Mouse (Mus musculus) testis, adult 2 months (tissue): ENCODE measurements around the gene Grik1. TPM values are rescaled to one million over a fixed set of nuclear protein-coding genes. Genes with fewer than 3 reads are reported as not detected.

Experiments used
- H3K27ac ChIP-seq: fragments of 200-500 bp; 2 replicates; pipeline ENCODE4 v1.5.1; 2012; ENCODE audit warnings: low read depth, low read length; ENCODE audit not compliant: control insufficient read depth, insufficient read depth
- H3K27me3 ChIP-seq: fragments of 200-500 bp; 2 replicates; pipeline ENCODE4 v1.6.1; 2012; ENCODE audit warnings: mild to moderate bottlenecking, low read length, moderate library complexity; ENCODE audit not compliant: control insufficient read depth, insufficient read depth
- H3K36me3 ChIP-seq: fragments of 200-500 bp; 2 replicates; pipeline ENCODE4 v1.6.1; 2012; ENCODE audit warnings: mild to moderate bottlenecking, low read length; ENCODE audit not compliant: control insufficient read depth, insufficient read depth
- H3K4me1 ChIP-seq: fragments of 200-500 bp; 2 replicates; pipeline ENCODE4 v1.6.1; 2012; ENCODE audit warnings: low read length; ENCODE audit not compliant: control insufficient read depth, insufficient read depth
- H3K4me3 ChIP-seq: fragments of 200-500 bp; 2 replicates; pipeline ENCODE4 v1.5.1; 2012; ENCODE audit warnings: low read depth, mild to moderate bottlenecking, low read length, moderate library complexity, mixed read lengths; ENCODE audit not compliant: control insufficient read depth
- CTCF ChIP-seq: fragments of 200-500 bp; IDR thresholded peaks from 2 replicates; pipeline ENCODE4 v1.5.1; 2012; ENCODE audit warnings: low read depth, mild to moderate bottlenecking, inconsistent platforms, low read length, moderate library complexity; ENCODE audit not compliant: control insufficient read depth, insufficient read depth, insufficient replicate concordance
- POLR2A ChIP-seq: fragments of 200-500 bp; IDR thresholded peaks from 2 replicates; pipeline ENCODE4 v1.6.1; 2012; ENCODE audit warnings: low read depth, mild to moderate bottlenecking, inconsistent platforms, low read length, moderate library complexity; ENCODE audit not compliant: control insufficient read depth
- polyA plus RNA-seq: library from polyadenylated mRNA; depleted of rRNA; stranded (reverse); fragments of >200 nt; gene quantifications from 2 replicates; pipeline ENCODE4 v1.2.3, GENCODE M21; 2012

Gene Grik1
- polyA plus RNA-seq, 1 experiment = 0.35 TPM

GRCm38 (mm10) chr16:88249825-88250224 lies 40.2 kb downstream of the Grik1 start:
- no peak overlapping the region for H3K4me3 ChIP-seq
- no peak overlapping the region for H3K27ac ChIP-seq
- H3K4me1 ChIP-seq = no peaks in the 10 kb centered on the region
- no peaks in the 10 kb centered on the region for H3K27me3 ChIP-seq
- H3K36me3 ChIP-seq = no peaks in the 10 kb centered on the region
- no peak for TF ChIP-seq POLR2A
- TF ChIP-seq CTCF = no peak

DNA sequence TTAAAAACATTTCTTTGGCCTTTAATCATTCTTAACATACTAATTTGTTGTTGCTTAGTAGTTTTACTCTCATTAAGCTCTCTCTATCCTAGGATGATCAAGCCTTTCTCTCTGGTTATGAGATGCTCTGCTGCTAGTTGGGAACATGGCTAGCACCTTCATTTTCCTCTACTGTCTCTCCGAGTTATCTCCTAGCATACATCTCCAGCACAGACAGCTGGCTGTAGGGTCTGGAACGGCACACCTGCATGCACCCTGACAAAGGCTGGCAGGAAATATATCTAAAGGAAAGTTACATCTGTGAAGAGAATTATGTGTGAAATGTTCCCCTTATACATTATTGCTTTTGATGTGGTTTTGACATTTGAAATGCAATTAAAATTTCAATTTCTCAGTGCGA lies 42.5 kb downstream of the Grik1 start:
- H3K4me1 ChIP-seq = no peaks in the 10 kb centered on the region
- no peak overlapping the region for H3K4me3 ChIP-seq
- H3K27ac ChIP-seq = no peak overlapping the region
- no peaks in the 10 kb centered on the region for H3K27me3 ChIP-seq
- no peaks in the 10 kb centered on the region for H3K36me3 ChIP-seq
- TF ChIP-seq POLR2A = no peak

- H3K4me3 ChIP-seq = no peak overlapping the region
- H3K4me1 ChIP-seq = no peaks in the 10 kb centered on the region
- TF ChIP-seq POLR2A (no peak), CTCF (no peak)
- no peaks in the 10 kb centered on the region for H3K36me3 ChIP-seq
- no peaks in the 10 kb centered on the region for H3K27me3 ChIP-seq
- H3K27ac ChIP-seq = no peak overlapping the region
Measured at GRCm38 (mm10) chr16:88244658-88245057, 45.4 kb downstream of the Grik1 start.

- Histone ChIP-seq H3K4me3 (peak overlapping the region; percentile 67; the same call in 1 of the 2 replicates), H3K36me3 (no peaks in the 10 kb centered on the region), H3K4me1 (no peaks in the 10 kb centered on the region), H3K27ac (0 out of 2 replicates have a peak overlapping the region, but pooled peaks have one; percentile 29), H3K27me3 (no peaks in the 10 kb centered on the region)
- TF ChIP-seq POLR2A = no peak
- TF ChIP-seq CTCF = no peak
Measured at GRCm38 (mm10) chr16:88225616-88226015, 64.4 kb downstream of the Grik1 start.

DNA sequence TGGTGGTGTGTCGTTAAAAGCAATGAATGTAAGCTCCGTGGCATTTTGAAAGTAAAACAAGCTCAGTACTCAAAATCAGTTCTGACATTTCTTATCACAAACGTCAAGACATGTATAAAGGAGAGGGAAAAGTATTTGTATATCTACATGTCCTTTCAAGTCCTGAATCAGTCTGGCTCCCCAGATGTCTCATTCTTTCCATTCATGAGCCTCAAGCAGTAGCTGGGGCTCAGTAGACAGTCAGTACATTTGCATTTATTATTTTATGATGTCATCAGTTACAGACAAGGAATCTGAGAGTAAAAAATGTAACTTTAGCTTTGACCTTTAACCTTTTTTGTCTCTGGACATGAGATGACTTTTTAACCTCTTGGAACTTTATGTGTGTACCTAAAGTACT lies 68.1 kb downstream of the Grik1 start:
- Histone ChIP-seq H3K36me3 (no peaks in the 10 kb centered on the region), H3K27ac (no peak overlapping the region), H3K27me3 (no peaks in the 10 kb centered on the region), H3K4me1 (no peaks in the 10 kb centered on the region), H3K4me3 (no peak overlapping the region)
- no peak for TF ChIP-seq CTCF
- TF ChIP-seq POLR2A = no peak

DNA sequence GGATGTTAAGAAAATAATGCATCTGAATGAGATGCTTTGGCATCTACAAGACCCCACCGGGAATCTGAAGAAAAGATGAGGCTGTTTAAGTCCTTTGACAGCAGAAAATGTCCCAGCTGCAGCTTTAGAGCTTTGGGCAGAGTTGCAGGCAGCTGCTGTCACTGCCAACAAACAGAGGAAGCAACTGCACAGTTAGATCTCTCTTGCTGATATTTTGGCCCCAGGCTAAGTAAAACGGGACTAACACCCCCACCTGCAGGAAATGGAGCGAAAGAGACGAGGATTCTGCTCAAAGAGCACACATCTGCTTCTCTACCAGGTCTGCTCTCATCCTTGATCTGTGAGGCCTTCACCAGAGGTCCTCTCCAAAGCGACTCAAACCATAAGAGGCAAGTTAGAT lies 77.5 kb downstream of the Grik1 start:
- no peaks in the 10 kb centered on the region for H3K27me3 ChIP-seq
- no peaks in the 10 kb centered on the region for H3K36me3 ChIP-seq
- no peaks in the 10 kb centered on the region for H3K4me1 ChIP-seq
- no peak overlapping the region for H3K27ac ChIP-seq
- TF ChIP-seq CTCF = no peak
- no peak for TF ChIP-seq POLR2A
- no peak overlapping the region for H3K4me3 ChIP-seq

DNA sequence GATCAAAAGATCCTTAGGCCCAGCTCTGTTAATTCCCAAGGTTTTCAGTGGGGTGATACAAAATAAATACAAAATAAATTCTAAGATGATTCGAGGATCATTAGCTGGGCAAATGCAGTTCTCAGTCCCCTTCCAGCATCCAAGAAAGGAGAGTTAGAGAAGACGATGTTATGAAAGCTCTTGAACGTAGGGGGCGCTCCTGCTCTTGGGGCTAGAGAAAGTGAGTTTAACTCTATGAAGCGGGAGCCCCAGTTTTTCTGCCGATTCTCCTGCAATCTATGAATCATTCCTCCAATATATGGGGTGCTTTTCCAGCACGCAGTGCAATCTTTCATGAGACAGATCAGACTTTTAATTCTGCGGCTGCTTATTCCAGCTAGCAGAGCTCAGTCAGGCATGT lies 78.2 kb downstream of the Grik1 start:
- Histone ChIP-seq H3K4me3 (no peak overlapping the region), H3K27ac (no peak overlapping the region), H3K4me1 (no peaks in the 10 kb centered on the region), H3K27me3 (no peaks in the 10 kb centered on the region), H3K36me3 (no peaks in the 10 kb centered on the region)
- TF ChIP-seq CTCF (no peak), POLR2A (no peak)

DNA sequence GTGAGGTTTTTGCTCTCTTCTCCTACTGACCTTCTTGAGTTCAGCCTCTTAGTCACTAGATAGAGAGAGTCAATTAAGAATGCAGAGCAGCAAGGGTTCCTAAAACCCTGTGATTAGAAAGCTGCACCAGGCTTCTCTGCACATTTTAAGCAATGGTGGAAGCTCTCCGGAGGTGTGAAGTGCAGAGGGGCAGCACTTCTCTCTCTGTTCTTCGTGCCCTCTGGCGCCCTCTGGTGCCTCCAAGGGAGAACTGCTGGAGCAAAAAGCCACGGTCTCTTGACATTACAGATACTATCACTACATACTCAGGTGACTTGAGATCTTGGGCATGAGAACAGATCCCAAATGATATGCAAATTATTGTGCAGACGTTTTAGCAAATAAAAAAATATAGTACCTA lies 85.7 kb downstream of the Grik1 start:
- H3K4me1 ChIP-seq = no peaks in the 10 kb centered on the region
- H3K27ac ChIP-seq = no peak overlapping the region
- no peak overlapping the region for H3K4me3 ChIP-seq
- no peaks in the 10 kb centered on the region for H3K36me3 ChIP-seq
- TF ChIP-seq CTCF = peak; percentile 88; the same call in 1 of the 2 replicates
- no peak for TF ChIP-seq POLR2A
- no peaks in the 10 kb centered on the region for H3K27me3 ChIP-seq
